Mouse (Mus musculus): Measurements from ENCODE around the gene Zfp830.

Zfp830 gene

GRCm38 (mm10) chr11:82763742-82764437 is at the start of gene Zfp830, which contains the start of gene Cct6b:
Zfp830 (plus strand) TSS chr11:82764345.
Cct6b (minus strand) TSS chr11:82764321.
- in situ Hi-C loops (cut with MboI): loop anchor here (10.0 to 25.0 kb wide), 2 partner anchors 111 to 423 kb away; partner anchors contain the start of genes Rffl, Slfn3 and Slfn4

- in situ Hi-C loops (cut with MboI): loop anchor here (25.0 kb wide), 1 partner anchor 482 kb away; no protein-coding TSS in a partner anchor
Measured at GRCm38 (mm10) chr11:82719294-82719693, 44.9 kb upstream of the Zfp830 start.

- in situ Hi-C loops (cut with MboI): no loop called here
Measured at GRCm38 (mm10) chr11:82726862-82727261, 37.3 kb upstream of the Zfp830 start.

- in situ Hi-C loops (cut with MboI): no loop called here
Measured at GRCm38 (mm10) chr11:82734227-82734626, 29.9 kb upstream of the Zfp830 start.

- in situ Hi-C loops (cut with MboI): no loop called here
Measured at GRCm38 (mm10) chr11:82739006-82739405, 25.1 kb upstream of the Zfp830 start.

GRCm38 (mm10) chr11:82746138-82746537 is 18.0 kb upstream of the Zfp830 start:
- in situ Hi-C loops (cut with MboI): no loop called here

- in situ Hi-C loops (cut with MboI): no loop called here
Measured at GRCm38 (mm10) chr11:82746857-82747366, 17.2 kb upstream of the Zfp830 start.

- in situ Hi-C loops (cut with MboI): loop anchor here (25.0 kb wide), 1 partner anchor 435 kb away; the partner anchor contains the start of genes Slfn3 and Slfn4
Measured at GRCm38 (mm10) chr11:82752349-82753115, 11.6 kb upstream of the Zfp830 start.

GRCm38 (mm10) chr11:82755919-82756318 is 8.2 kb upstream of the Zfp830 start:
- in situ Hi-C loops (cut with MboI): loop anchor here (25.0 kb wide), 1 partner anchor 431 kb away; the partner anchor contains the start of genes Slfn3 and Slfn4

GRCm38 (mm10) chr11:82762286-82762829 is 1.8 kb upstream of the Zfp830 start:
- in situ Hi-C loops (cut with MboI): loop anchor here (10.0 to 25.0 kb wide), 2 partner anchors 112 to 425 kb away; partner anchors contain the start of genes Rffl, Slfn3 and Slfn4

- in situ Hi-C loops (cut with MboI): loop anchor here (10.0 to 25.0 kb wide), 2 partner anchors 112 to 424 kb away; partner anchors contain the start of genes Rffl, Slfn3 and Slfn4
Measured at GRCm38 (mm10) chr11:82763261-82763660, 884 bp upstream of the Zfp830 start.

- in situ Hi-C loops (cut with MboI): loop anchor here (10.0 to 25.0 kb wide), 2 partner anchors 110 to 423 kb away; partner anchors contain the start of genes Rffl, Slfn3 and Slfn4
Measured at GRCm38 (mm10) chr11:82764438-82764924, 336 bp downstream of the Zfp830 start.

GRCm38 (mm10) chr11:82780134-82780533 is 16.0 kb downstream of the Zfp830 start:
- in situ Hi-C loops (cut with MboI): no loop called here

GRCm38 (mm10) chr11:82780983-82781903 is 17.1 kb downstream of the Zfp830 start, which contains the start of gene Lig3:
Lig3 (plus strand) TSS chr11:82781108.
- in situ Hi-C loops (cut with MboI): no loop called here

- in situ Hi-C loops (cut with MboI): no loop called here
Measured at GRCm38 (mm10) chr11:82782197-82782596, 18.1 kb downstream of the Zfp830 start.

GRCm38 (mm10) chr11:82783453-82783852 is 19.3 kb downstream of the Zfp830 start:
- in situ Hi-C loops (cut with MboI): no loop called here

- in situ Hi-C loops (cut with MboI): no loop called here
Measured at GRCm38 (mm10) chr11:82806656-82807055, 42.5 kb downstream of the Zfp830 start.

GRCm38 (mm10) chr11:82807370-82807769 is 43.2 kb downstream of the Zfp830 start:
- in situ Hi-C loops (cut with MboI): no loop called here

- in situ Hi-C loops (cut with MboI): no loop called here
Measured at GRCm38 (mm10) chr11:82808485-82808884, 44.3 kb downstream of the Zfp830 start.
